Comparison of ENCODE assay signal across 21 mouse cellular contexts in genomic region chr5:151074282-151074681, GRCm38 (mm10).
DNase-seq lines count a peak whose midpoint lies in the region; ATAC-seq and TF ChIP-seq lines count a peak whose summit lies in the region.
"Had no signal": no experiment of that assay in that cellular context is flagged by ENCODE, and none has a peak within 500 bp of the region (broad histone marks: within the 10 kb centered on the region; RNA-seq: fewer than 3 reads in every experiment).

No protein-coding gene starts in this region.

- H3K9me3 ChIP-seq in heart, embryonic 14.5 days (ENCODE audit: control insufficient read depth, low read length) = 0 out of 2 replicates have a peak, but pooled peaks cover 4% of the 10 kb centered on the region
- H3K9me3 ChIP-seq: embryonic facial prominence, embryonic 13.5 days; forebrain, embryonic 13.5 days; hindbrain, embryonic 13.5 days had no signal

- H3K4me1 ChIP-seq in heart, embryonic 14.5 days (ENCODE audit: control insufficient read depth in 2 of 2, insufficient read depth in 2 of 2, low read length in 2 of 2) = peaks cover 10 to 18% of the 10 kb centered on the region in 2 experiments
- H3K4me1 ChIP-seq: forebrain, embryonic 13.5 days; hindbrain, embryonic 13.5 days had no signal

- DNase-seq in gastrocnemius, adult 2 months = no peak
- DNase-seq in gastrocnemius, postnatal 36 days = no peak
- no peak for DNase-seq in heart, postnatal 4 days
- peak; percentile 44 for DNase-seq in layer of hippocampus, adult 9-11 months
- no peak for DNase-seq in layer of hippocampus, adult 9-10 months (ENCODE audit: low spot score)
- DNase-seq in ovary, postnatal 10 days (ENCODE audit: low spot score) = no peak
- DNase-seq: adrenal gland, postnatal 14 days; cerebellum, adult 18-20 months; cerebellum, adult 9-11 months; cerebellum, postnatal 36 days; forebrain, postnatal 0 days; gastrocnemius, postnatal 10 days; kidney, adult 11 months had no signal

- no peaks in the 10 kb centered on the region; the same call in 1 of the 2 replicates for H3K36me3 ChIP-seq in heart, embryonic 14.5 days (ENCODE audit: control insufficient read depth, insufficient read depth, low read length)
- H3K36me3 ChIP-seq: embryonic facial prominence, embryonic 13.5 days; hindbrain, embryonic 13.5 days had no signal

- 0 out of 2 replicates have a peak overlapping the region, but pooled peaks have one; percentile 12 for H3K27ac ChIP-seq in gastrocnemius, adult 2 months
- peak overlapping the region; percentile 37 to 39; a peak in 3 of 4 replicates for H3K27ac ChIP-seq in heart, embryonic 14.5 days (replicated peaks in 1 of 2; ENCODE audit: control insufficient read depth in 1 of 2, insufficient read depth in 1 of 2, low read depth in 2 of 2, low read length in 2 of 2)
- H3K27ac ChIP-seq: embryonic facial prominence, embryonic 13.5 days; forebrain, embryonic 13.5 days; hindbrain, embryonic 13.5 days; hindbrain, postnatal 0 days had no signal

- no peak overlapping the region for H3K9ac ChIP-seq in heart, embryonic 14.5 days (ENCODE audit: low read length)
- H3K9ac ChIP-seq: embryonic facial prominence, embryonic 13.5 days; forebrain, embryonic 13.5 days; forebrain, postnatal 0 days; hindbrain, embryonic 13.5 days had no signal

- H3K4me2 ChIP-seq in heart, embryonic 14.5 days (ENCODE audit: low read length) = no peak overlapping the region
- H3K4me2 ChIP-seq: embryonic facial prominence, embryonic 13.5 days; forebrain, embryonic 13.5 days; heart, embryonic 11.5 days; hindbrain, embryonic 13.5 days had no signal

- no peak overlapping the region for H3K4me3 ChIP-seq in gastrocnemius, adult 2 months
- H3K4me3 ChIP-seq in heart, embryonic 14.5 days (ENCODE audit: control insufficient read depth in 1 of 2, insufficient read depth in 1 of 2, low read depth in 1 of 2, low read length in 2 of 2) = no peak overlapping the region
- H3K4me3 ChIP-seq: embryonic facial prominence, embryonic 13.5 days; forebrain, embryonic 13.5 days; hindbrain, embryonic 13.5 days had no signal

- no peak for ATAC-seq in heart, embryonic 14.5 days (ENCODE audit: insufficient number of reproducible peaks, insufficient read depth, low FRiP score, low read depth)
- ATAC-seq: activated CD4-positive, CD25-positive, alpha-beta regulatory T cell, adult 4 months; forebrain, embryonic 13.5 days; forebrain, postnatal 0 days; hindbrain, postnatal 0 days; Patski had no signal

- no peak for TF ChIP-seq CTCF in gastrocnemius, adult 2 months (IDR thresholded peaks at IDR 0.05)

- H3K27me3 ChIP-seq in heart, embryonic 14.5 days (ENCODE audit: control insufficient read depth, insufficient read depth, low read length) = no peaks in the 10 kb centered on the region
- H3K27me3 ChIP-seq: embryonic facial prominence, embryonic 13.5 days; forebrain, embryonic 13.5 days; hindbrain, embryonic 13.5 days; Patski had no signal

- intact Hi-C loops in gastrocnemius, adult 2 months (cut with DNase I) = no loop called here
- intact Hi-C loops in gastrocnemius, postnatal 36 days (cut with DNase I) = no loop called here

- WGBS in heart, embryonic 14.5 days = 34% methylated on average over 4 of the region's 4 CpGs
